Mouse (Mus musculus) forebrain, embryonic 11.5 days (tissue): ENCODE results near the gene Ttc8. TPM values are rescaled to one million over a fixed set of nuclear protein-coding genes. Genes with fewer than 3 reads are reported as not detected.

ENCODE experiments used
- ATAC-seq: fragments of 200-750 bp; cut with Nextera tagmentation; replicated peaks from 2 replicates; pipeline ENCODE4 v1.8.0; 2017; ENCODE audit warnings: moderate TSS enrichment; ENCODE audit not compliant: low FRiP score
- DNase-seq: peaks from one replicate; pipeline ENCODE4 v3.0.0-alpha.2; 2017; ENCODE audit warnings: low spot score
- H3K27ac ChIP-seq: fragments of 300-500 bp; sonication (generic); 2 replicates; pipeline ENCODE4 v1.5.1; 2014; ENCODE audit warnings: low read depth, low read length
- H3K27me3 ChIP-seq: fragments of 300-500 bp; sonication (generic); 2 replicates; pipeline ENCODE4 v1.6.1; 2014; ENCODE audit warnings: mild to moderate bottlenecking, low read length, mixed read lengths; ENCODE audit not compliant: control insufficient read depth, insufficient read depth
- H3K36me3 ChIP-seq: fragments of 300-500 bp; sonication (generic); 2 replicates; pipeline ENCODE4 v1.6.1; 2014; ENCODE audit warnings: mild to moderate bottlenecking, low read length, moderate library complexity, mixed read lengths; ENCODE audit not compliant: control insufficient read depth, insufficient read depth
- H3K4me1 ChIP-seq: fragments of 300-500 bp; sonication (generic); replicated peaks from 2 replicates; pipeline ENCODE4 v1.6.1; 2014; ENCODE audit warnings: low read length, mixed read lengths; ENCODE audit not compliant: control insufficient read depth, insufficient read depth
- H3K4me2 ChIP-seq: fragments of 300-500 bp; sonication (generic); 2 replicates; pipeline ENCODE4 v1.6.1; 2014; ENCODE audit warnings: low read depth, mild to moderate bottlenecking, low read length, moderate library complexity, mixed read lengths; ENCODE audit not compliant: severe bottlenecking
- H3K4me3 ChIP-seq: fragments of 300-500 bp; sonication (generic); 2 replicates; pipeline ENCODE4 v1.5.1; 2014; ENCODE audit warnings: low read depth, low read length
- H3K9ac ChIP-seq: fragments of 300-500 bp; sonication (generic); 2 replicates; pipeline ENCODE4 v1.6.1; 2014; ENCODE audit warnings: low read length
- H3K9me3 ChIP-seq: fragments of 300-500 bp; sonication (generic); 2 replicates; pipeline ENCODE4 v1.6.1; 2016; ENCODE audit warnings: low read length, mixed read lengths; ENCODE audit not compliant: control insufficient read depth
- WGBS: fragments of 180-500 bp; shearing (Covaris S2); extraction: QIAGEN DNeasy Blood & Tissue Kit; methylation state at CpG from one replicate; pipeline ENCODE4 v1.1.7; 2014; 5-methylcytosine and 5-hydroxymethylcytosine counted together
- polyA plus RNA-seq: library from polyadenylated mRNA; unstranded; fragments of >200 nt; fragmentation: Nextera tagmentation; extraction: Ambion mirVana; gene quantifications from 2 replicates; pipeline ENCODE4 v1.2.1, GENCODE M21; 2014

The Ttc8 gene
- polyA plus RNA-seq, 1 experiment from 2014 or later: 48.3 TPM

DNA sequence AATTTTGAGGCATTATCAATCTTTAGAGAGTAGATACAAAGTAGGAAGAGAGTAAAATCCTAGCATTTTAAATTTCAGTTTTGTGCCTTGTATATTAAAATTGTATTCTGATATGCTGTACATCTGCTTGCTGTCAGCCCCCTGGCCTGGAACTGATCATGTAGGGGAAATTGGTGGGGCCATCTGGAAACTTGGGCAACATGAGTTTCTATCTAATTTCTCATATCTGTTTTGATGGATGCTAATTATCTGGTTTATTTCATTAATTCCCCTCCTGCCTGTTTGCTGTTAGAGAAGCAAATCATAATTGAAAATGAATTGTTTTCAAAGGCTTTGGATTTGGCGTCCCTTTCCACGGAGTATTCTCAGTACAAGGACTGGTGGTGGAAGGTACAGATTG is 36.6 kb downstream of the Ttc8 start:
- Histone ChIP-seq H3K27me3 (no peaks in the 10 kb centered on the region), H3K36me3 (no peaks in the 10 kb centered on the region), H3K4me1 (no peaks in the 10 kb centered on the region), H3K27ac (no peak overlapping the region), H3K9ac (no peak overlapping the region), H3K4me3 (no peak overlapping the region), H3K4me2 (no peak overlapping the region), H3K9me3 (no peaks in the 10 kb centered on the region)
- ATAC-seq (no peak), DNase-seq (no peak)
- WGBS: 97% methylated on average over 2 of the region's 2 CpGs

DNA sequence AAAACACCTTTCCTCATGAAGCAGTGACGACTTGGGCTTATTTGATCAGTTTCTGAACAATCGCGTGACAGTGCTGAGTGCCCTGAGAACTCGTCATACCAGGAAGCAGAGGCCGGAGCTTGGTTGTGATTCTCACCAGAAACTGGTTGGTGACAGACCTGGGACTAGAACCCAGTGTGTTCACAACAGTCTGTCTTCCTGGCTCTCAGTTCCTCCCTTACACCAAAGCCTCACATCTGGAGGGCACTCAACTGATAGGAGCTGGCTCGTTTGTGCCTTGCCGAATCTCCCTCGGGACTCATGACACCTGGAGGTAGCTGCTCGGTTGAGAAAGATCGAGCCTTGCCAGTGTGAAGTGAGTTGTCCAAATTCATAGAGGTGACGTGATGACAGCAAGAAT is 37.1 kb downstream of the Ttc8 start:
- Histone ChIP-seq H3K9ac (no peak overlapping the region), H3K36me3 (no peaks in the 10 kb centered on the region), H3K4me1 (no peaks in the 10 kb centered on the region), H3K27ac (no peak overlapping the region), H3K27me3 (no peaks in the 10 kb centered on the region), H3K9me3 (no peaks in the 10 kb centered on the region), H3K4me2 (no peak overlapping the region), H3K4me3 (no peak overlapping the region)
- no peak for DNase-seq
- 93% methylated on average over 11 of the region's 11 CpGs for WGBS
- no peak for ATAC-seq

DNA sequence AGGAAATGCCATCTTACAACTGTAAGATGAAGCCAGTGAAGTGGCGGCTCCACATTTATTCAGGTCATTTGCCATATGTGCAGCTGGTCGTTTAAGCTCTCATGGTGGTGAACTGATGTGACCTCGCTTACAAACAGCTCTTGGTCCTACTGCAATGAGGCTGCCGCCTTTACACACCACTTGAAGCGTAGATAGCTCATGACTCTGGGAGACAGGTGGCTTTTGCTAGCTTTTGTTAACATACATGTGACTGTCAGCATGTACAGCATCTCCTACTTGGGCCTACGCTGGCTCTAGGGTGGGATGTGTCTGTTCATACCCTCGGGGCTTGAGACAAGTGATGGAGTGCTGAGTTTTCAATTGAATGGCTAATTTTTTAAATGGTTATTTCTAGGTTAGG is 40.6 kb downstream of the Ttc8 start:
- no peak overlapping the region for H3K9ac ChIP-seq
- 83% methylated on average over 7 of the region's 7 CpGs for WGBS
- no peak for ATAC-seq
- no peaks in the 10 kb centered on the region for H3K36me3 ChIP-seq
- no peak overlapping the region for H3K4me3 ChIP-seq
- no peak for DNase-seq
- no peak overlapping the region for H3K27ac ChIP-seq
- H3K4me2 ChIP-seq: no peak overlapping the region
- H3K27me3 ChIP-seq: no peaks in the 10 kb centered on the region
- H3K9me3 ChIP-seq: no peaks in the 10 kb centered on the region
- H3K4me1 ChIP-seq: no peaks in the 10 kb centered on the region

DNA sequence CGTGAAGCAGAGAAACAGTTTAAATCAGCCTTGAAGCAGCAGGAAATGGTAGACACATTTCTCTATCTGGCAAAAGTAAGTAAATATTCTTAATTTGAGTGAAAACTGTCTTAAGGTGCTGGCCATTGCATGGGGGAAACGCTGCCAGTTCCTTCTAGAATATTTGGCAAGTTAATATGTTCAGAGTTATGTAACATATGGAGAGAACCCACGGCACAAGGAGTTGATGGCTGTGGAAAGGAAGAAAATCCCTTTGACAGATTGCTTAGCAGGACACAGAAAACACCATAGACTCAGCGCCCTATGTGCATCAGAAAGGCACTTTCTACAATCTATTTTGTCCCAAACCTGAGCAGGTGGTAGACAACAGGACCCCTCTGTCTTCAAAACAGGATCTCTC is 41.0 kb downstream of the Ttc8 start:
- 94% methylated on average over 4 of the region's 4 CpGs for WGBS
- H3K9me3 ChIP-seq: no peaks in the 10 kb centered on the region
- no peaks in the 10 kb centered on the region for H3K27me3 ChIP-seq
- H3K9ac ChIP-seq: no peak overlapping the region
- DNase-seq (no peak), ATAC-seq (no peak)
- H3K27ac ChIP-seq: no peak overlapping the region
- H3K36me3 ChIP-seq: no peaks in the 10 kb centered on the region
- H3K4me1 ChIP-seq: no peaks in the 10 kb centered on the region
- H3K4me2 ChIP-seq: no peak overlapping the region
- H3K4me3 ChIP-seq: no peak overlapping the region

DNA sequence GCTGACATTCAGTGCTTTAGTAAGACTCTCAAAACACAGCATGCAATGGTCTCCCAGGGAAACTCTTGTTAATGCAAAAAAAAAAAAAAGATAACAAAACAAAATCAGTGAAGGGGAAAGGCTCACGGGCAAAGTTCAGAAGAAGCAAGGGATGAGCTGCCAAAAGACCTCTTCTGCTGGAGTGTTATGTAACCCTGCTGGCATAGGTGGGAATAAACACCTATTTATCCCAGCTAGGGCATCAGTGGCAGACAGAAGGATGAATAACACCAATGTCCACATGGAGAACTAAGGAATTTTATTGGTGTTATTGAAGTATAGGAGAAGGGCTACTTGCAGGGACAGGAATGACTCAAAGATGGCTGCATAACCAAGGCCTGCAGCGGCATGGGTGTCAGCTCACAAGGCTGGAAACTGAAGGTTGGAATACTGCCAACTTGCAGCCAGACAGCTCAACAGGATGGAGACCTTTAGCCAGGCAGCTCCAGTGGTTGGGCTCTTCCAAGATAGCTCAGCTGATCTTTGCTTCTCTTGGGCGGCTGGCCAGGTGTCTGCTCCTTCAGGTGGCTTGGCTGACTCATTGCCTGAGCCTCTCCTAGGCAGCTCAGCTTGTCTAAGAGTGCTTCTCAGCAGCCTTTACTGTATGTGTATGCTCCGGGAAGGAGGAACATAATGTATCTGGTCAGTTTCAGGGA is 45.2 kb downstream of the Ttc8 start:
- H3K9me3 ChIP-seq: no peaks in the 10 kb centered on the region
- no peak for ATAC-seq
- H3K4me2 ChIP-seq: no peak overlapping the region
- no peak for DNase-seq
- 77% methylated on average over 4 of the region's 4 CpGs for WGBS
- no peaks in the 10 kb centered on the region for H3K27me3 ChIP-seq
- no peak overlapping the region for H3K27ac ChIP-seq
- no peaks in the 10 kb centered on the region for H3K36me3 ChIP-seq
- H3K9ac ChIP-seq: no peak overlapping the region
- H3K4me3 ChIP-seq: no peak overlapping the region
- H3K4me1 ChIP-seq: no peaks in the 10 kb centered on the region

DNA sequence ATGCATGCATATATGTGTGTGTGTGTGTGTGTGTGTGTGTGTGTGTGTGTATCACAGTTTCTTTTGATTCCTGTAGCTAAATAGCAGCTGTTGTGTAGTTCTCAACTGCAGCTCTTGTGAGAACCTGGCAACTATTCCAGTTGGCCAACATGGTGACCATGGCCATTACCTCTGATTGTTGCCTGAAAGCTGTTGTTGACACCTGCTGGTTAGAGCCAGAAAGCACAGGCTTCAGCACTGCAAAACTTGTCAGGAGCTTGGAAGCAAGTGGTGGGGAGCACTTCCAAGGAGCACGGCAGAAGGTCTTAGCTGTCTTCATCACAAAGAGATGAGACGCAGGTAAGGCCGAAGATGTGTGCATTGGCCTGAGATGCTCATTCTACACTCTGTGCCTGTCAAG is 51.9 kb downstream of the Ttc8 start:
- DNase-seq: no peak
- WGBS: 98% methylated on average over 3 of the region's 3 CpGs
- H3K36me3 ChIP-seq: peaks cover 5% of the 10 kb centered on the region; the same call in 1 of the 2 replicates
- ATAC-seq: no peak
- no peaks in the 10 kb centered on the region for H3K27me3 ChIP-seq
- H3K4me3 ChIP-seq: no peak overlapping the region
- no peak overlapping the region for H3K4me2 ChIP-seq
- H3K9ac ChIP-seq: no peak overlapping the region
- H3K4me1 ChIP-seq: 0 out of 2 replicates have a peak, but pooled peaks cover 2% of the 10 kb centered on the region
- H3K9me3 ChIP-seq: no peaks in the 10 kb centered on the region
- H3K27ac ChIP-seq: no peak overlapping the region

DNA sequence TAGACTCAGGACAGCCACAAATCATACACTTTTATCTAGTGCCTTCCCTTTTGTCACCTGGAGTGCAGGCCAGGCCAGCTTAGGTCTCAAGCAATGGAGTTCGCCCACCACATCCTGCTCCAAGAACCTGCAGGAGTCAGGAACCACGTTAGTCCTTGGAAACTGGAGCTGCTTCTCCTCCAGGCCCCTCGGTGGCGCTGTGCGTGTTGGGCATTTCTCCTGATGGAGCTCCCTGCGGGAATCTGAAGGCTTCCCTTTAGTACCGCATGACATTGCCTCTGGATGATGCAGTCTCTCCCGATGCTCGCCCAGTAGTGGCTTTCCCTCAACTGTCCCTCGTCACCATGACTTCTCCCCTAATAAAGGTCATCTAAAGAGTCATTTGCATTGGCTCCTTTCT is 53.1 kb downstream of the Ttc8 start:
- Histone ChIP-seq H3K9me3 (no peaks in the 10 kb centered on the region), H3K36me3 (peaks cover 8% of the 10 kb centered on the region; the same call in 1 of the 2 replicates), H3K4me2 (no peak overlapping the region), H3K9ac (no peak overlapping the region), H3K4me1 (0 out of 2 replicates have a peak, but pooled peaks cover 2% of the 10 kb centered on the region), H3K4me3 (no peak overlapping the region), H3K27ac (no peak overlapping the region), H3K27me3 (no peaks in the 10 kb centered on the region)
- 89% methylated on average over 10 of the region's 10 CpGs for WGBS
- DNase-seq (no peak), ATAC-seq (0 out of 2 replicates have a peak, but pooled peaks have one; percentile 6)

DNA sequence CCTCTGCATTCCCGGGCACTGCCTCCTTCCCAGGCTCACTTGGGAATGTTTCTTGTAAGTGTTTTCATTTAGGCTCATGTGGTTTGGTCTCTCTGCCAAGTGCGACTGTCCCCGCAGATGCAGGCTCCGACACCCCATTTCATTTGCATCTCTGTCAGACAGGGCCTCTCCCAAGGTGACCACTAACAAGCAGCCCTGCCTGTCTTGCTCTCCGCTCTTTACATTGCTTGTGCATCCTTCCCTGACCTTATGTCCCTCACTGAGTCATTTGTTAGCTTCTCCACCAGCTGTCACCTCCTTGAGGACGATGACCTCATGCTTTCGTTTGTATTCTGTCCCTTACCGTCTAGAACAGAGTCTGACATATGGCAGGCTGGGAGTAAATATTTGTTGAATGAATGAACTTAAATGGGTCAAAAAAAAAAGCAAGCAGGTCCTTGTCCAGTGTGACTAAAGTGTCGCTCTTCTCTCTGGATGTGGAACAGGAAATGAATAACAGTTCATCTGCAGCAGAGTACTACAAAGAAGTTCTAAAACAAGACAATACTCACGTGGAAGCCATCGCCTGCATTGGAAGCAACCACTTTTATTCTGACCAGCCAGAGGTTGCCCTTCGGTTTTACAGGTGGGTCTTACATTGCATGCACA is 53.9 kb downstream of the Ttc8 start:
- DNase-seq (no peak), ATAC-seq (peak; percentile 58; the same call in 1 of the 2 replicates)
- no peak overlapping the region for H3K4me3 ChIP-seq
- 0 out of 2 replicates have a peak, but pooled peaks cover 2% of the 10 kb centered on the region for H3K4me1 ChIP-seq
- no peak overlapping the region for H3K4me2 ChIP-seq
- H3K9ac ChIP-seq: no peak overlapping the region
- peaks cover 8% of the 10 kb centered on the region; the same call in 1 of the 2 replicates for H3K36me3 ChIP-seq
- H3K27me3 ChIP-seq: no peaks in the 10 kb centered on the region
- H3K27ac ChIP-seq: peak overlapping the region; percentile 13; the same call in 1 of the 2 replicates
- H3K9me3 ChIP-seq: no peaks in the 10 kb centered on the region; the same call in 1 of the 2 replicates
- WGBS: 67% methylated on average over 12 of the region's 12 CpGs
